1 mouse cellular context compared by ENCODE assay signal in the genomic region with DNA sequence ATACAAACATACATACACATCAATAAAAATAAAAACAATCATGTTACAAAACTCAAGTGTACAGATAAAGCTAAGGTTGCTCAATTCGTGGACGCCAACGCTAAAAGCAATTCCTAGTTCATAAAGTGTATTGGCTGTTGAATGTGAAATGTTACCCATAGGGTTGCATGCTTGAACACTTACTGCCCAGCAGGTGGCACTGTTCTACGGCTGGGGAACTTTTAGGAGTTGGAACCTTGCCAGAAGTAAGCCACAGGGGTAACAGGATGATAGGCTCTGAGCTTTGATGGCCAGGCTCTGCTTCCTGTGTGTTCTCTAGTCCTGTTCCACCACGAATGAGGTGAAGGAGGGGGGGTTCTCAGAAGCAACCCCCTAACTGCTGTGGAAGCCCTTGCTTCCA.
TF ChIP-seq lines count a peak whose summit lies in the region.

A gene (plus strand): TSS at position 13 of the 400 bp plus-strand sequence.

TF ChIP-seq in MEL, 35 proteins besides CTCF, POLR2A, EP300 and RAD21 (continued from another document):
- no peak for TF ChIP-seq POLR2AphosphoS2 (IDR thresholded peaks at IDR 0.05; ENCODE audit: low read length)
- no peak for TF ChIP-seq ETS1 (IDR thresholded peaks at IDR 0.05; ENCODE audit: low read depth, low read length)
- no peak for TF ChIP-seq ZMIZ1 (IDR thresholded peaks at IDR 0.05; ENCODE audit: low read depth, low read length)
- TF ChIP-seq MAX (IDR thresholded peaks at IDR 0.05; ENCODE audit: low read length): no peak
- TF ChIP-seq JUND (IDR thresholded peaks at IDR 0.05; ENCODE audit: low read depth, low read length): no peak
- no peak for TF ChIP-seq ELF1 (IDR thresholded peaks at IDR 0.05; ENCODE audit: low read depth, low read length)
TF ChIP-seq in MEL: peak in this region for 0.
